Mouse (Mus musculus): ENCODE measurements around the gene 4833439L19Rik.

The 4833439L19Rik gene

GRCm38 (mm10) chr13:54521181-54521580 lies 44.1 kb downstream of the 4833439L19Rik start:
- DNase-seq (ENCODE audit: low spot score in 2 of 2): no peak

GRCm38 (mm10) chr13:54520221-54520620 lies 45.0 kb downstream of the 4833439L19Rik start:
- DNase-seq (ENCODE audit: low spot score in 2 of 2): peak; percentile 20 to 41

- DNase-seq (ENCODE audit: low spot score in 2 of 2): no peak
These were observed 59.3 kb downstream of the 4833439L19Rik start for GRCm38 (mm10) chr13:54505920-54506319.

GRCm38 (mm10) chr13:54504611-54505260 lies 60.5 kb downstream of the 4833439L19Rik start:
- DNase-seq (ENCODE audit: low spot score in 2 of 2): no peak

GRCm38 (mm10) chr13:54503604-54504521 lies 61.4 kb downstream of the 4833439L19Rik start, which contains the start of gene Simc1:
Gene Simc1, plus strand, starts transcription at chr13:54503779.
- DNase-seq (ENCODE audit: low spot score in 2 of 2): peak; percentile 59 to 68

- DNase-seq (ENCODE audit: low spot score in 2 of 2): no peak
These were observed 62.0 kb downstream of the 4833439L19Rik start for GRCm38 (mm10) chr13:54503278-54503603.

- DNase-seq (ENCODE audit: low spot score in 2 of 2): no peak
These were observed 63.1 kb downstream of the 4833439L19Rik start for GRCm38 (mm10) chr13:54501957-54502690.

- no peak for DNase-seq (ENCODE audit: low spot score in 2 of 2)
These were observed 63.9 kb downstream of the 4833439L19Rik start for GRCm38 (mm10) chr13:54501352-54501751.

Measured in natural killer cell, adult 2 months (primary cell).